Mouse (Mus musculus) MEL (cell line): ENCODE data around the gene Stx6. TPM values are rescaled to one million over a fixed set of nuclear protein-coding genes. Genes with fewer than 3 reads are reported as not detected.

Experiments used
- DNase-seq: peaks from one replicate; pipeline ENCODE4 v3.0.0; 2011; ENCODE audit warnings: low read depth, low spot score
- H3K27ac ChIP-seq: 2 replicates; pipeline ENCODE4 v1.5.1; 2012; ENCODE audit warnings: low read depth, mild to moderate bottlenecking, control low read depth, low read length, moderate library complexity; ENCODE audit not compliant: control insufficient read depth
- H3K27me3 ChIP-seq, 2 experiments: fragments of 150-350 bp in 1 of 2; sonication (generic) in 1 of 2; 2 replicates each; pipeline ENCODE4 v1.6.1; 2012; ENCODE audit warnings: low read length in 2 of 2, mild to moderate bottlenecking in 2 of 2, improper control_type of control experiment in 1 of 2, moderate library complexity in 1 of 2; ENCODE audit not compliant: insufficient read depth in 2 of 2, control insufficient read depth in 1 of 2
- H3K36me3 ChIP-seq, 2 experiments: 2 replicates each; pipeline ENCODE4 v1.6.1; 2012 to 2014; ENCODE audit warnings: low read length in 2 of 2, improper control_type of control experiment in 1 of 2, inconsistent platforms in 1 of 2, mild to moderate bottlenecking in 1 of 2; ENCODE audit not compliant: insufficient read depth in 2 of 2, control insufficient read depth in 1 of 2
- H3K4me1 ChIP-seq, 2 experiments: fragments of 150-350 bp in 1 of 2; sonication (generic) in 1 of 2; 2 replicates each; pipeline ENCODE4 v1.6.1; 2012; ENCODE audit warnings: low read length in 2 of 2, improper control_type of control experiment in 1 of 2, mild to moderate bottlenecking in 1 of 2; ENCODE audit not compliant: insufficient read depth in 2 of 2, control insufficient read depth in 1 of 2
- H3K4me3 ChIP-seq, 2 experiments: fragments of 150-350 bp in 1 of 2; sonication (generic) in 1 of 2; 2 replicates each; pipeline ENCODE4 v1.5.1; 2012; ENCODE audit warnings: low read depth in 2 of 2, low read length in 2 of 2, mild to moderate bottlenecking in 2 of 2, moderate library complexity in 2 of 2, control low read depth in 1 of 2, improper control_type of control experiment in 1 of 2; ENCODE audit not compliant: control insufficient read depth in 1 of 2, insufficient read depth in 1 of 2
- H3K79me2 ChIP-seq: 2 replicates; pipeline ENCODE4 v1.6.1; 2012; ENCODE audit warnings: mild to moderate bottlenecking, low read length, moderate library complexity; ENCODE audit not compliant: control insufficient read depth, poor library complexity, insufficient read depth
- H3K9ac ChIP-seq: 2 replicates; pipeline ENCODE4 v1.6.1; 2012; ENCODE audit warnings: low read depth, mild to moderate bottlenecking, control low read depth, low read length, moderate library complexity; ENCODE audit not compliant: control insufficient read depth, poor library complexity, severe bottlenecking
- H3K9me3 ChIP-seq: fragments of 150-350 bp; sonication (generic); replicated peaks from 2 replicates; pipeline ENCODE4 v1.6.1; 2012; ENCODE audit warnings: mild to moderate bottlenecking, low read length, improper control_type of control experiment, moderate library complexity; ENCODE audit not compliant: insufficient read depth
- BHLHE40 ChIP-seq: IDR thresholded peaks from 2 replicates; pipeline ENCODE4 v1.6.1; 2012; ENCODE audit warnings: low read depth, mild to moderate bottlenecking, inconsistent platforms, low read length, improper control_type of control experiment, borderline replicate concordance
- ELF1 ChIP-seq: IDR thresholded peaks from 2 replicates; pipeline ENCODE4 v1.6.1; 2014; ENCODE audit warnings: low read depth, mild to moderate bottlenecking, inconsistent platforms, low read length, improper control_type of control experiment, moderate library complexity
- GABPA ChIP-seq: IDR thresholded peaks from 2 replicates; pipeline ENCODE4 v1.6.1; 2012; ENCODE audit warnings: low read depth, mild to moderate bottlenecking, inconsistent platforms, low read length, improper control_type of control experiment, moderate library complexity
- MAZ ChIP-seq: IDR thresholded peaks from 2 replicates; pipeline ENCODE4 v1.6.1; 2012; ENCODE audit warnings: low read depth, mild to moderate bottlenecking, inconsistent platforms, low read length, improper control_type of control experiment
- MXI1 ChIP-seq: IDR thresholded peaks from 2 replicates; pipeline ENCODE4 v1.6.1; 2011; ENCODE audit warnings: mild to moderate bottlenecking, low read depth, low read length, improper control_type of control experiment
- MYC ChIP-seq: IDR thresholded peaks from 2 replicates; pipeline ENCODE4 v1.6.1; 2011; ENCODE audit warnings: low read depth, mild to moderate bottlenecking, low read length, improper control_type of control experiment, moderate library complexity
- NELFE ChIP-seq: IDR thresholded peaks from 2 replicates; pipeline ENCODE4 v1.6.1; 2011; ENCODE audit warnings: low read depth, low read length, improper control_type of control experiment
- NRF1 ChIP-seq: IDR thresholded peaks from 2 replicates; pipeline ENCODE4 v1.6.1; 2014; ENCODE audit warnings: low read depth, mild to moderate bottlenecking, inconsistent platforms, low read length, improper control_type of control experiment, moderate library complexity; ENCODE audit not compliant: poor library complexity, insufficient read depth, severe bottlenecking
- POLR2AphosphoS2 ChIP-seq: IDR thresholded peaks from 2 replicates; pipeline ENCODE4 v1.6.1; 2011; ENCODE audit warnings: low read length, improper control_type of control experiment
- RAD21 ChIP-seq: IDR thresholded peaks from 2 replicates; pipeline ENCODE4 v1.6.1; 2011; ENCODE audit warnings: mild to moderate bottlenecking, low read depth, low read length, improper control_type of control experiment
- RCOR1 ChIP-seq: IDR thresholded peaks from 2 replicates; pipeline ENCODE4 v1.6.1; 2012; ENCODE audit warnings: low read depth, mild to moderate bottlenecking, inconsistent platforms, low read length, improper control_type of control experiment
- SIN3A ChIP-seq: IDR thresholded peaks from 2 replicates; pipeline ENCODE4 v1.6.1; 2012; ENCODE audit warnings: low read length, improper control_type of control experiment, inconsistent platforms
- TAL1 ChIP-seq: IDR thresholded peaks from 2 replicates; pipeline ENCODE4 v1.6.1; 2012; ENCODE audit warnings: mild to moderate bottlenecking, inconsistent platforms, low read length, moderate library complexity, mixed read lengths
- TBP ChIP-seq: IDR thresholded peaks from 2 replicates; pipeline ENCODE4 v1.8.0; 2011; ENCODE audit warnings: low read depth, low read length, improper control_type of control experiment
- TCF12 ChIP-seq: IDR thresholded peaks from 2 replicates; pipeline ENCODE4 v1.6.1; 2014; ENCODE audit warnings: low read depth, mild to moderate bottlenecking, inconsistent platforms, low read length, improper control_type of control experiment, moderate library complexity
- USF1 ChIP-seq: IDR thresholded peaks from 2 replicates; pipeline ENCODE4 v1.6.1; 2014; ENCODE audit warnings: low read depth, mild to moderate bottlenecking, inconsistent platforms, low read length, improper control_type of control experiment, moderate library complexity
- USF2 ChIP-seq, 2 experiments: IDR thresholded peaks; 2 replicates each; pipeline ENCODE4 v1.6.1; 2011 to 2012; ENCODE audit warnings: improper control_type of control experiment in 2 of 2, low read length in 2 of 2, borderline replicate concordance in 1 of 2, inconsistent platforms in 1 of 2, low read depth in 1 of 2, mild to moderate bottlenecking in 1 of 2; ENCODE audit not compliant: insufficient read depth in 1 of 2
- ZC3H11A ChIP-seq: IDR thresholded peaks from 2 replicates; pipeline ENCODE4 v1.6.1; 2012; ENCODE audit warnings: low read depth, mild to moderate bottlenecking, inconsistent platforms, low read length, improper control_type of control experiment
- ZKSCAN1 ChIP-seq: IDR thresholded peaks from 2 replicates; pipeline ENCODE4 v1.6.1; 2012; ENCODE audit warnings: low read depth, mild to moderate bottlenecking, inconsistent platforms, low read length, improper control_type of control experiment, moderate library complexity
- ZMIZ1 ChIP-seq: IDR thresholded peaks from 2 replicates; pipeline ENCODE4 v1.6.1; 2012; ENCODE audit warnings: low read depth, mild to moderate bottlenecking, inconsistent platforms, low read length, improper control_type of control experiment, moderate library complexity
- ZNF384 ChIP-seq: IDR thresholded peaks from 2 replicates; pipeline ENCODE4 v1.6.1; 2012; ENCODE audit warnings: low read depth, mild to moderate bottlenecking, inconsistent platforms, low read length, improper control_type of control experiment
- polyA plus RNA-seq, 2 experiments: library from polyadenylated mRNA; stranded (reverse) in 1 of 2; unstranded in 1 of 2; fragments of >175 nt in 1 of 2; fragments of >200 nt in 1 of 2; gene quantifications; 2 replicates each; pipeline versions ENCODE4 v1.2.1 to v1.2.4; 2012; ENCODE audit warnings: low replicate concordance in 2 of 2, low read depth in 1 of 2; ENCODE audit not compliant: insufficient read length in 2 of 2, insufficient read depth in 1 of 2, missing spikeins in 1 of 2
- total RNA-seq: library from RNA; depleted of rRNA; stranded (reverse); fragments of 300-350 nt; gene quantifications from 2 replicates; pipeline ENCODE4 v1.2.3, GENCODE M21; 2012

Stx6 gene
- total and polyA plus RNA-seq, 3 experiments, result 18.1 to 38.4 TPM; not detected in 1

DNA sequence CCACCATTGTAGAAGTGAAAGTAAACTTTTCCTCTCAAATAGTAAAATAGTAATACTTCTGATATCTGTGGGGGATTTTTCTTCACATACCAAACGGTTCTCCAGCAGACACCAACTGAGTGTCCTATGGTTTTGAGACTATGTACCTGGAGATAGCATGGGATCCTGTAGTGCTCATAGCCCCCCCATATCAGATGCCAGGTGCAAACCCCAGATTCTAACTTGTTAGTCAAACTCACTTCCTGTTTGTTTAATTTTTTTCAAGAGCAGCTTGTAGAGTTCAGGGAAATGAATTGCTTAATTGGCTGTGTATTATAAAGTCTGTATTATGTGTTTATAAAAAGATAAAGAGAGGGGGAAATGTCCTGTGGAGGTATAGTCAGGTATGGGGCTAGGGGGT is 15.9 kb downstream of the Stx6 start (continued):
- TF ChIP-seq ZNF384 (peak; percentile 78), ELF1 (peak; percentile 19; the same call in 1 of the 2 replicates), BHLHE40 (no peak), GABPA (no peak), NRF1 (no peak), TBP (no peak), TCF12 (0 out of 2 replicates have a peak, but pooled peaks have one; percentile 54), POLR2AphosphoS2 (no peak), ZC3H11A (no peak), MYC (no peak), USF2 (IDR thresholded peaks at IDR 0.05; ENCODE audit: borderline replicate concordance in 1 of 2, insufficient read depth in 1 of 2, low read depth in 1 of 2, low read length in 2 of 2) (no peak)

DNA sequence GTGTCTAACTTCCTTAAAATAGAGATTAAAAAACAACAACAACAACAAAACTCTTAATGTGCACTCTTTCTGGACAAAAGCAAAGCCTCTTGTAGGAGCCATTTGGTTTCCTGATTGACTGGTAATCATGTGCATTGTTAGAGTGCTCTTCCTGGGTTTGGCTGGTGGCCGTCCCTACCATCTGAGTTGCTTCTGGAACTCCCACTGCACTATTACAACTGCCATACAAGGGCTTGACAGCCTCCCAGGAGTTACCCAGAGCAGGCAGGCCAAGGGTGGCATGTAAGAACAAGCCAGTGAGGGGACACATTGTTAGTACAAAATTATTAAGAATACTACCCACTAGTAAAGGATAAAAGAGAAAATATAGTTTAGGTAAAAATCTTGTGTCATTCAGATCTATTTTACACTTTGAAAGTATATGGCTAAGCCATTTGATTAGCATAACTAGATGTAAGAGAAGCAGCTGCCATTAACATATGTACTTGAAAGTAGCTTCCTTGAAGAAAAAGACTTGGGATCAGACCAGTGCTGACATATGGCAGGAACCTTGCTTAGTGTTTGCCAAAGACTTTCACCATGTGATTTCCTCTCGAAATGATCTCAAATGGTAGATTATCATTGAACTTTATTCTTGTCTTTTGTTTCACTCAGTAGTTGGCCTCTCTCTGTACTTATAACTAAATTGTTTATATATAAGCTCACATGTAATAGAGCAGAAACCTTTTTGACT is 19.8 kb downstream of the Stx6 start:
- TF ChIP-seq MXI1 (no peak), RAD21 (no peak), TAL1 (no peak), ZKSCAN1 (no peak), SIN3A (no peak), NELFE (no peak), MAZ (no peak), USF1 (no peak), RCOR1 (no peak), ZMIZ1 (no peak)
- Histone ChIP-seq H3K36me3 (peaks cover 2 to 5% of the 10 kb centered on the region in 2 experiments; a peak in 3 of 4 replicates), H3K79me2 (no peaks in the 10 kb centered on the region), H3K9ac (no peak overlapping the region), H3K9me3 (no peaks in the 10 kb centered on the region), H3K27me3 (no peaks in the 10 kb centered on the region), H3K4me3 (no peak overlapping the region), H3K27ac (no peak overlapping the region), H3K4me1 (peaks cover 0 to 9% of the 10 kb centered on the region in 2 experiments; a peak in 2 of 4 replicates)
- no peak for DNase-seq
